Mouse (Mus musculus): ENCODE measurements around the gene Atp2c2.

DNA sequence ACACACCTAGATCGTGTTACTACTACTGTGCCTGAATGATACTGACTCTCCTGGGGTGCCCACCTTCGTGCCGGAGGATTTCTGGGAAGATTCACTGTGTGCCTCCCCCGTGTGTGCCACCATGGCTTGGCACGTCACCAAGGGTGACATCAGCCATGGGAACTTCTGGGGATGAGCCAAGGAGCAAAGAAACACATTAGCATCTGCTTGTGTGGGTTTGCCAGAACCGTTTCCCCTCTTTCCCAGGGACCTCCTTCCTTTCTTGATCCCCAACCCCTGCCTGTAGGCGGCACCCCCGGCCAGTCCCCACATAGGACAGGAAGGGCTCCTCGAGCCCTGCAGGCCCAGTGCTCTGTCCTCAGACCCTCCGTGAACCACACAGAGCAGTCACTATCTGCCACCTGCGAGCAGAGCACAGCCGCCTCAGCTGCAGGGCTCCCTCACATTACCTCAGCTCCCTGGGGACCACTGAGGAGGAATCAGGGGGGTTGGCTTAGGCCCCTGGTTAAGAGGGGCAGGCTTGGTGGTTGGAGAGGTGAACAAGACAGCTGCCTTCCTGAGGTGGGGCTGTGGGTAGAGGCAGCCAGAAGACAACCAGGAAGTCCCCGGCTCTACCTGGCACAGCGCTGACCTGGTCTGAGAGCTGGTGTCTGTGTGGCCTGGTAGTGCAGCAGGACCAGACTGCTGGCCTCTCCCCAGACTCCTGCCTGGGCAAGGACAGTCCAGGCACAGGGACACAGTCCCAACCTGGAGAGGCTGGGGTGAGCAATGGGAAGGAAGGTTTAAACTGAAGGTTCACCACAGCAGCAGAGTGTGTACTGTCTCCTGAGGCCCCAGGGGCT is 106.8 kb downstream of the Atp2c2 start:
- TF ChIP-seq POLR2A (IDR thresholded peaks at IDR 0.05; ENCODE audit: extremely low read depth, insufficient read depth, low read length), result no peak
- no peak for TF ChIP-seq CTCF (IDR thresholded peaks at IDR 0.05; ENCODE audit: extremely low read depth, insufficient read depth, low read length)
